Mouse (Mus musculus): ENCODE results near the gene Rnd1.

Gene Rnd1

GRCm38 (mm10) chr15:98680660-98681059 lies 3.4 kb upstream of the Rnd1 start:
- DNase-seq (ENCODE audit: low read depth, low spot score): no peak

- no peak for DNase-seq (ENCODE audit: low read depth, low spot score)
Measured at GRCm38 (mm10) chr15:98677977-98678376, 716 bp upstream of the Rnd1 start.

- DNase-seq (ENCODE audit: low read depth, low spot score): peak; percentile 57
Measured at GRCm38 (mm10) chr15:98676471-98676870, 790 bp downstream of the Rnd1 start.

- DNase-seq (ENCODE audit: low read depth, low spot score): no peak
Measured at GRCm38 (mm10) chr15:98675634-98676250, 1.5 kb downstream of the Rnd1 start.

- DNase-seq (ENCODE audit: low read depth, low spot score): no peak
Measured at GRCm38 (mm10) chr15:98674994-98675545, 2.2 kb downstream of the Rnd1 start.

GRCm38 (mm10) chr15:98674284-98674993 lies 2.8 kb downstream of the Rnd1 start:
- DNase-seq (ENCODE audit: low read depth, low spot score): no peak

- no peak for DNase-seq (ENCODE audit: low read depth, low spot score)
Measured at GRCm38 (mm10) chr15:98673732-98674131, 3.5 kb downstream of the Rnd1 start.

GRCm38 (mm10) chr15:98672592-98672991 lies 4.7 kb downstream of the Rnd1 start:
- DNase-seq (ENCODE audit: low read depth, low spot score): no peak

GRCm38 (mm10) chr15:98664042-98664907 lies 13.0 kb downstream of the Rnd1 start:
- peak; percentile 61 for DNase-seq (ENCODE audit: low read depth, low spot score)

- peak; percentile 96 for DNase-seq (ENCODE audit: low read depth, low spot score)
Measured at GRCm38 (mm10) chr15:98662567-98663545, 14.4 kb downstream of the Rnd1 start, which contains the start of gene Ddx23. Gene Ddx23, minus strand, starts transcription at chr15:98662894.

- DNase-seq (ENCODE audit: low read depth, low spot score): no peak
Measured at GRCm38 (mm10) chr15:98662198-98662566, 15.1 kb downstream of the Rnd1 start.

- DNase-seq (ENCODE audit: low read depth, low spot score): peak; percentile 22
Measured at GRCm38 (mm10) chr15:98656982-98657751, 20.1 kb downstream of the Rnd1 start.

- no peak for DNase-seq (ENCODE audit: low read depth, low spot score)
Measured at GRCm38 (mm10) chr15:98652174-98652573, 25.1 kb downstream of the Rnd1 start.

- DNase-seq (ENCODE audit: low read depth, low spot score): no peak
Measured at GRCm38 (mm10) chr15:98651431-98651830, 25.8 kb downstream of the Rnd1 start.

GRCm38 (mm10) chr15:98648071-98648470 lies 29.2 kb downstream of the Rnd1 start:
- DNase-seq (ENCODE audit: low read depth, low spot score): no peak

- DNase-seq (ENCODE audit: low read depth, low spot score): no peak
Measured at GRCm38 (mm10) chr15:98647308-98647707, 30.0 kb downstream of the Rnd1 start.

- DNase-seq (ENCODE audit: low read depth, low spot score): no peak
Measured at GRCm38 (mm10) chr15:98646737-98647136, 30.5 kb downstream of the Rnd1 start.

- no peak for DNase-seq (ENCODE audit: low read depth, low spot score)
Measured at GRCm38 (mm10) chr15:98645057-98646026, 31.9 kb downstream of the Rnd1 start.

- DNase-seq (ENCODE audit: low read depth, low spot score): no peak
Measured at GRCm38 (mm10) chr15:98644406-98644805, 32.9 kb downstream of the Rnd1 start.
